Mouse (Mus musculus) adrenal gland, postnatal 10 days (tissue): ENCODE results near the gene Olfr866. TPM values are rescaled to one million over a fixed set of nuclear protein-coding genes. Genes with fewer than 3 reads are reported as not detected.

ENCODE experiments used
- DNase-seq: peaks from one replicate; pipeline ENCODE4 v3.0.0; 2021; ENCODE audit warnings: mixed read lengths
- long read RNA-seq, 2 experiments: library from polyadenylated mRNA; stranded (forward); transcript quantifications; one replicate each; pipeline ENCODE4 v2.0.0; 2021
- microRNA-seq: library from miRNA; unstranded; fragments of <30 nt; microRNA quantifications from one replicate; pipeline ENCODE4 v1.2.0, GENCODE M21; 2021
- total RNA-seq, 2 experiments: library from RNA; stranded (reverse); gene quantifications; 2 replicates each; pipeline ENCODE4 v1.2.3; 2021

The Olfr866 gene
- total RNA-seq = not detected
- long read RNA-seq, experiment 1 = 0 reads
- long read RNA-seq, experiment 2 = 0 reads

DNA sequence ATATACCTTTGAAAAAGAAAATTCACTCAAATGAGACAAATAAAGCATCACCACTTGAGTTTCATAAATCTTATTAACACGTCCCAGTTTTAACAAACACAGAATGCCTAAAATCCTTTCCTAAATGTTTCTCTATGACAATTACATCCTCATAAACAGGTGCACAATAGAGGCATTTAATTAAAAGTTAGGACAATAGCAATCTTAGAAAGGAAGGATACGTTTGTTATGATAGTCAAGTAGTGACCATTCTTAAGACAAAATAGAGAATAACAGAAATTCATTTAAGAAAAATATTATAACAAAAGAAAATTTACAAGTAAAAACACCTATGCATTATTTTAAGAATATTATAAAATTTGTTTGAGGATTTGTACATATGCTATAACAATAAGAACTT lies at the start of gene Olfr866:
Gene Olfr866 (minus strand): TSS at position 101 of the 400 bp plus-strand sequence.
- no peak for DNase-seq

- no peak for DNase-seq
Observed at GRCm38 (mm10) chr9:20073523-20074177, 45.8 kb upstream of the Olfr866 start.

GRCm38 (mm10) chr9:20071291-20071690 lies 43.5 kb upstream of the Olfr866 start:
- no peak for DNase-seq

GRCm38 (mm10) chr9:20070236-20070635 lies 42.4 kb upstream of the Olfr866 start:
- no peak for DNase-seq

- no peak for DNase-seq
Observed at GRCm38 (mm10) chr9:20057462-20057861, 29.6 kb upstream of the Olfr866 start, which contains the start of gene Olfr867. TSS of gene Olfr867 (minus strand) at chr9:20057562.

DNA sequence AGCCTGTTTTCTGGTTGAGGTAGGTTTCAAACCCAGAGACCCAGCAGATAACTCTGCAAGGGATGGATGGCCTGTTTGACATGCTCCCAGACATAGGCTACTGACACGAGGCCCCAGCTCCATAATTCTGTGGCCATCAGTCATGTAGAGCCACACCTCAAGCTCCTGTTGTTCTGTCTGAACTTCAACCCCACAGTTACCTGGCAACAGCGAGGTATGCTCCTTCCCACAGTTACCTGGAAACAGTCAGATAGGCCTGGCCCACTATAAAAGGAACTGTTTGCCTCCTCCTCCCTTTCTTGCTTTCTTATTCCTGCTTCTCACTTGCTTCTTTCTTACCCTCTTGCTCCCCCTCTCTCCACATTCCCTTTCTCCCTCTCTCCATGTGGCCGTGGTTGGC lies 20.1 kb upstream of the Olfr866 start:
- no peak for DNase-seq

Small RNAs within 50 kb of the gene (microRNA-seq; reads per million reads assigned to microRNA genes)
- gene Gm26231 (not detected), gene Gm44395 (not detected)

Other genes starting within 250 kb of the Olfr866 start
- not detected for gene Olfr58, start 247.8 kb downstream of the Olfr866 start, total RNA-seq
- gene Olfr859, start 223.1 kb downstream of the Olfr866 start, total RNA-seq = not detected
- gene Olfr860, start 178.3 kb downstream of the Olfr866 start, total RNA-seq = not detected
- gene Olfr862, start 140.0 kb downstream of the Olfr866 start, total RNA-seq = not detected
- gene Olfr77, start 111.2 kb downstream of the Olfr866 start, total RNA-seq = not detected
- not detected for gene Olfr867, start 29.5 kb upstream of the Olfr866 start, total RNA-seq
- not detected for gene Olfr868, start 70.6 kb upstream of the Olfr866 start, total RNA-seq
- gene Olfr869, start 101.0 kb upstream of the Olfr866 start, total RNA-seq = not detected
- not detected for gene Olfr870, start 146.0 kb upstream of the Olfr866 start, total RNA-seq
- not detected for gene Olfr871, start 184.2 kb upstream of the Olfr866 start, total RNA-seq
- gene Olfr872, start 209.1 kb upstream of the Olfr866 start, total RNA-seq = not detected